Mouse (Mus musculus): ENCODE measurements around the gene Grk1. TPM values are rescaled to one million over a fixed set of nuclear protein-coding genes. Genes with fewer than 3 reads are reported as not detected.

Gene Grk1
- polyA plus RNA-seq, 1 experiment from 2014 or later = not detected

DNA sequence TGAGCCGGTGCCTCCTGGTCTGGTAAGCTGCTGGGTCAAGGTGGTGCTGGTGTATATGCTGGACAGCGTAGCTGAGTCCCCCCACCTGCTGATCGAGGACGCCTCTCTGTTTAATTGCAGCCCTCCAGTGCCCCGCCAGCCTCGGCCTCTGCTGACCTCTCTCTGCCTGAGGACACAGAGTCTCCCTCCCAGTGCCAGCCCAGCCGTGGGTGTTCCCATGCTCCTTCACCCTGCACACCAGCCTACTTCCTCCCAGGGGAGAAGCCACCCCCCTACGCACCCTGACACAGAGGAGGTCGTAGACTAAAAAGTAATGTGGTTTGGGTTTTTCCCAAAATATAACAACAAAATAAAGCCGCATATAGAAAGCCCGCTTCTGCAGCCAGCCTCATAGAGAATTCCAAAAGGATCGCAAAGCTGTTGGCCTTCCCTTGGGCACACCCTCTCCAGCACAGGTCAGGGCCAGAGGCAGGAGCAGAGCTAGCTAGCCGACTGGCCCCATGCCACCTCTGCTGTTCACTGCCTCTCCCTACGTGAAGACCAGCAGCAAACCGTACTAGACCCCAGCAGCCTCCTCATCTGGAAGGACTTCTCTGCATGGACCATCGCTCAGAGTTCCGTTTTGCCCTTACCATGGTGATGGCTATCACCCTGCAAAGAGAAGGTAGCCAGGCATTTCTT, 56.3 kb downstream of the Grk1 start:
- Histone ChIP-seq H3K9ac (no peak overlapping the region), H3K9me3 (no peaks in the 10 kb centered on the region), H3K27me3 (replicated peaks) (no peaks in the 10 kb centered on the region), H3K27ac (no peak overlapping the region), H3K4me3 (replicated peaks) (no peak overlapping the region), H3K36me3 (no peaks in the 10 kb centered on the region), H3K4me2 (no peak overlapping the region), H3K4me1 (0 out of 2 replicates have a peak, but pooled peaks cover 9% of the 10 kb centered on the region)
- WGBS = 69% methylated on average over 17 of the region's 17 CpGs
- ATAC-seq (ENCODE audit: insufficient read depth, low FRiP score, low read depth) = no peak

DNA sequence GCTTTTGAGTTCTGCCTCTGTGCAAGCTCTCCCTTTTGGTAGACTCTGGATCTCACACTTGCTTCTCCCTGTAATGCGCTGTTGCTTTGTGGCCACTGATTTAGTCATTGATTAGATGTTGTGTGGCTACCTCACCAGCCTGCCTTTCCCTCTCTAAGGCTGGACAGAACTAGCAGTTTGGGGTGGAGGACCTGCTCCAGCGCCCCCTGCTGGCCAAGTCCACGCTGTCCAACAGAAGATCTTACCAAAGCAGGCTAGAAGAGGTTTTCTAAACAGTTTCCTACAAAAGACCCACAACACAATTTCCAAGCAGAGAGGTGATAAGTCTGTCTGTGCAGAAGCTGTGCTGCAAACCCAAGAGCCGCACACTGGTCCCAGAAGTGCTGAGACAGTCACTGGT, 57.0 kb downstream of the Grk1 start:
- Histone ChIP-seq H3K4me2 (no peak overlapping the region), H3K27me3 (replicated peaks) (no peaks in the 10 kb centered on the region), H3K4me3 (replicated peaks) (no peak overlapping the region), H3K27ac (no peak overlapping the region), H3K36me3 (no peaks in the 10 kb centered on the region), H3K9me3 (no peaks in the 10 kb centered on the region), H3K9ac (no peak overlapping the region), H3K4me1 (0 out of 2 replicates have a peak, but pooled peaks cover 9% of the 10 kb centered on the region)
- 42% methylated on average over 4 of the region's 4 CpGs for WGBS
- ATAC-seq (ENCODE audit: insufficient read depth, low FRiP score, low read depth) = no peak

- H3K9ac ChIP-seq = no peak overlapping the region
- no peak overlapping the region for H3K4me2 ChIP-seq
- 0 out of 2 replicates have a peak, but pooled peaks cover 9% of the 10 kb centered on the region for H3K4me1 ChIP-seq
- no peak overlapping the region for H3K27ac ChIP-seq
- ATAC-seq (ENCODE audit: insufficient read depth, low FRiP score, low read depth) = no peak
- H3K27me3 ChIP-seq (replicated peaks) = no peaks in the 10 kb centered on the region
- 69% methylated on average over 10 of the region's 10 CpGs for WGBS
- H3K36me3 ChIP-seq = no peaks in the 10 kb centered on the region
- H3K9me3 ChIP-seq = no peaks in the 10 kb centered on the region
- no peak overlapping the region for H3K4me3 ChIP-seq (replicated peaks)
These were observed 57.5 kb downstream of the Grk1 start for GRCm38 (mm10) chr8:13462392-13462791.

GRCm38 (mm10) chr8:13465324-13465723, 60.4 kb downstream of the Grk1 start:
- 0 out of 2 replicates have a peak, but pooled peaks cover 9% of the 10 kb centered on the region for H3K4me1 ChIP-seq
- H3K9me3 ChIP-seq = no peaks in the 10 kb centered on the region
- H3K9ac ChIP-seq = no peak overlapping the region
- no peak overlapping the region for H3K4me2 ChIP-seq
- 46% methylated on average over 7 of the region's 7 CpGs for WGBS
- no peak overlapping the region for H3K27ac ChIP-seq
- no peaks in the 10 kb centered on the region for H3K36me3 ChIP-seq
- H3K27me3 ChIP-seq (replicated peaks) = no peaks in the 10 kb centered on the region
- no peak overlapping the region for H3K4me3 ChIP-seq (replicated peaks)
- ATAC-seq (ENCODE audit: insufficient read depth, low FRiP score, low read depth) = no peak

GRCm38 (mm10) chr8:13466989-13467388, 62.1 kb downstream of the Grk1 start:
- no peak for ATAC-seq (ENCODE audit: insufficient read depth, low FRiP score, low read depth)
- H3K4me1 ChIP-seq = 0 out of 2 replicates have a peak, but pooled peaks cover 9% of the 10 kb centered on the region
- no peak overlapping the region for H3K27ac ChIP-seq
- no peak overlapping the region for H3K4me3 ChIP-seq (replicated peaks)
- H3K9me3 ChIP-seq = no peaks in the 10 kb centered on the region
- H3K27me3 ChIP-seq (replicated peaks) = no peaks in the 10 kb centered on the region
- H3K9ac ChIP-seq = no peak overlapping the region
- 65% methylated on average over 5 of the region's 5 CpGs for WGBS
- H3K36me3 ChIP-seq = no peaks in the 10 kb centered on the region
- no peak overlapping the region for H3K4me2 ChIP-seq

GRCm38 (mm10) chr8:13468737-13469136, 63.9 kb downstream of the Grk1 start:
- Histone ChIP-seq H3K9ac (no peak overlapping the region), H3K36me3 (no peaks in the 10 kb centered on the region)
- 78% methylated on average over 9 of the region's 9 CpGs for WGBS

GRCm38 (mm10) chr8:13471484-13471883, 66.6 kb downstream of the Grk1 start:
- Histone ChIP-seq H3K9ac (no peak overlapping the region), H3K4me2 (no peak overlapping the region), H3K9me3 (no peaks in the 10 kb centered on the region), H3K27ac (no peak overlapping the region), H3K27me3 (replicated peaks) (no peaks in the 10 kb centered on the region), H3K36me3 (peaks cover 8% of the 10 kb centered on the region), H3K4me3 (replicated peaks) (no peak overlapping the region), H3K4me1 (no peaks in the 10 kb centered on the region)
- ATAC-seq (ENCODE audit: insufficient read depth, low FRiP score, low read depth) = no peak
- 80% methylated on average over 11 of the region's 11 CpGs for WGBS

More at GRCm38 (mm10) chr8:13468737-13469136, 63.9 kb downstream of the Grk1 start:
- Histone ChIP-seq H3K27me3 (replicated peaks) (no peaks in the 10 kb centered on the region), H3K4me3 (replicated peaks) (no peak overlapping the region), H3K4me1 (no peaks in the 10 kb centered on the region), H3K4me2 (no peak overlapping the region), H3K9me3 (no peaks in the 10 kb centered on the region), H3K27ac (no peak overlapping the region)
- ATAC-seq (ENCODE audit: insufficient read depth, low FRiP score, low read depth) = no peak

Other genes starting within 250 kb of the Grk1 start
- 295 and 327 TPM in 2 replicates for gene Lamp1, start 245.9 kb upstream of the Grk1 start, polyA plus RNA-seq (2015; fragmentation: Nextera tagmentation; extraction: Ambion mirVana)
- 24.6 and 25.4 TPM in 2 replicates for gene Grtp1, start 204.5 kb upstream of the Grk1 start, polyA plus RNA-seq (2015; fragmentation: Nextera tagmentation; extraction: Ambion mirVana)
- 0.62 and 0.88 TPM in 2 replicates for gene Adprhl1, start 150.9 kb upstream of the Grk1 start, polyA plus RNA-seq (2015; fragmentation: Nextera tagmentation; extraction: Ambion mirVana)
- 19.2 and 20.3 TPM in 2 replicates for gene Dcun1d2, start 117.0 kb upstream of the Grk1 start, polyA plus RNA-seq (2015; fragmentation: Nextera tagmentation; extraction: Ambion mirVana)
- 33.1 and 36.0 TPM in 2 replicates for gene Tmco3, start 116.9 kb upstream of the Grk1 start, polyA plus RNA-seq (2015; fragmentation: Nextera tagmentation; extraction: Ambion mirVana)
- 156 and 173 TPM in 2 replicates for gene Tfdp1, start 66.3 kb upstream of the Grk1 start, polyA plus RNA-seq (2015; fragmentation: Nextera tagmentation; extraction: Ambion mirVana)
- gene Atp4b, start 8.3 kb upstream of the Grk1 start, polyA plus RNA-seq (2015; fragmentation: Nextera tagmentation; extraction: Ambion mirVana) = 13.8 and 25.5 TPM in 2 replicates
- gene Tmem255b, start 30.1 kb downstream of the Grk1 start, polyA plus RNA-seq (2015; fragmentation: Nextera tagmentation; extraction: Ambion mirVana) = 2.8 and 3.0 TPM in 2 replicates
- 113 and 130 TPM in 2 replicates for gene Gas6, start 89.4 kb downstream of the Grk1 start, polyA plus RNA-seq (2015; fragmentation: Nextera tagmentation; extraction: Ambion mirVana)
- gene 1700029H14Rik, start 157.4 kb downstream of the Grk1 start, polyA plus RNA-seq (2015; fragmentation: Nextera tagmentation; extraction: Ambion mirVana) = not detected in 2 replicates

Data from stomach, embryonic 15.5 days (tissue).